Mouse (Mus musculus) limb, embryonic 10.5 days (tissue): Measurements from ENCODE around the gene Negr1. TPM values are rescaled to one million over a fixed set of nuclear protein-coding genes. Genes with fewer than 3 reads are reported as not detected.

Experiments used
- DNase-seq: peaks from one replicate; pipeline ENCODE4 v3.0.0-alpha.2; 2017; ENCODE audit warnings: low spot score
- H3K27ac ChIP-seq: fragments of 300-500 bp; sonication (generic); 2 replicates; pipeline ENCODE4 v1.5.1; 2016; ENCODE audit warnings: mild to moderate bottlenecking
- H3K27me3 ChIP-seq: fragments of 300-500 bp; sonication (generic); 2 replicates; pipeline ENCODE4 v1.6.1; 2016; ENCODE audit warnings: low read depth, mild to moderate bottlenecking; ENCODE audit not compliant: poor library complexity, severe bottlenecking
- H3K36me3 ChIP-seq: fragments of 300-500 bp; sonication (generic); 2 replicates; pipeline ENCODE4 v1.6.1; 2016; ENCODE audit warnings: mild to moderate bottlenecking, moderate library complexity
- H3K4me1 ChIP-seq: fragments of 300-500 bp; sonication (generic); 2 replicates; pipeline ENCODE4 v1.6.1; 2016
- H3K4me3 ChIP-seq: fragments of 300-500 bp; sonication (generic); 2 replicates; pipeline ENCODE4 v1.5.1; 2016; ENCODE audit warnings: mild to moderate bottlenecking, moderate library complexity
- H3K9me3 ChIP-seq: fragments of 300-500 bp; sonication (generic); replicated peaks from 2 replicates; pipeline ENCODE4 v1.6.1; 2016; ENCODE audit warnings: mild to moderate bottlenecking
- WGBS: fragments of 180-500 bp; shearing (Covaris S2); methylation state at CpG from one replicate; pipeline ENCODE4 v1.1.7; 2016; 5-methylcytosine and 5-hydroxymethylcytosine counted together
- polyA plus RNA-seq: library from polyadenylated mRNA; unstranded; fragments of >200 nt; fragmentation: Nextera tagmentation; extraction: Ambion mirVana; gene quantifications from 2 replicates; pipeline ENCODE4 v1.2.1, GENCODE M21; 2016

Gene Negr1
- polyA plus RNA-seq, 1 experiment from 2014 or later: 1.8 TPM

- no peak overlapping the region for H3K4me3 ChIP-seq
- H3K36me3 ChIP-seq: no peaks in the 10 kb centered on the region
- 93% methylated on average over 2 of the region's 2 CpGs for WGBS
- no peaks in the 10 kb centered on the region for H3K27me3 ChIP-seq
- no peaks in the 10 kb centered on the region for H3K9me3 ChIP-seq
- DNase-seq: no peak
- no peak overlapping the region for H3K27ac ChIP-seq
- no peaks in the 10 kb centered on the region for H3K4me1 ChIP-seq
Measured at GRCm38 (mm10) chr3:156591125-156591524, 29.5 kb downstream of the Negr1 start.

GRCm38 (mm10) chr3:156606846-156607245, 45.3 kb downstream of the Negr1 start:
- no peaks in the 10 kb centered on the region for H3K36me3 ChIP-seq
- H3K4me3 ChIP-seq: no peak overlapping the region
- no peaks in the 10 kb centered on the region for H3K4me1 ChIP-seq
- H3K27me3 ChIP-seq: no peaks in the 10 kb centered on the region
- 82% methylated on average over 3 of the region's 3 CpGs for WGBS
- DNase-seq: no peak
- no peak overlapping the region for H3K27ac ChIP-seq
- no peaks in the 10 kb centered on the region for H3K9me3 ChIP-seq

GRCm38 (mm10) chr3:156619921-156620320, 58.3 kb downstream of the Negr1 start:
- WGBS: 97% methylated on average over 2 of the region's 2 CpGs

GRCm38 (mm10) chr3:156628594-156628993, 67.0 kb downstream of the Negr1 start:
- H3K36me3 ChIP-seq: no peaks in the 10 kb centered on the region
- H3K9me3 ChIP-seq: no peaks in the 10 kb centered on the region
- no peak overlapping the region for H3K4me3 ChIP-seq
- WGBS: 81% methylated on average over 2 of the region's 2 CpGs
- peaks cover 12% of the 10 kb centered on the region for H3K4me1 ChIP-seq
- no peak for DNase-seq
- H3K27me3 ChIP-seq: no peaks in the 10 kb centered on the region
- no peak overlapping the region for H3K27ac ChIP-seq

More at GRCm38 (mm10) chr3:156619921-156620320, 58.3 kb downstream of the Negr1 start:
- H3K27ac ChIP-seq: no peak overlapping the region
- no peak overlapping the region for H3K4me3 ChIP-seq
- no peaks in the 10 kb centered on the region for H3K9me3 ChIP-seq
- H3K4me1 ChIP-seq: no peaks in the 10 kb centered on the region
- H3K27me3 ChIP-seq: no peaks in the 10 kb centered on the region
- DNase-seq: no peak
- H3K36me3 ChIP-seq: no peaks in the 10 kb centered on the region

GRCm38 (mm10) chr3:156632942-156633341, 71.3 kb downstream of the Negr1 start:
- no peak overlapping the region for H3K4me3 ChIP-seq
- H3K4me1 ChIP-seq: peaks cover 8% of the 10 kb centered on the region; the same call in 1 of the 2 replicates
- H3K9me3 ChIP-seq: no peaks in the 10 kb centered on the region
- H3K36me3 ChIP-seq: no peaks in the 10 kb centered on the region
- H3K27ac ChIP-seq: no peak overlapping the region
- DNase-seq: no peak
- 51% methylated on average over 3 of the region's 3 CpGs for WGBS
- no peaks in the 10 kb centered on the region for H3K27me3 ChIP-seq

GRCm38 (mm10) chr3:156639382-156639781, 77.8 kb downstream of the Negr1 start:
- Histone ChIP-seq H3K27ac (no peak overlapping the region), H3K4me1 (no peaks in the 10 kb centered on the region), H3K36me3 (no peaks in the 10 kb centered on the region), H3K4me3 (no peak overlapping the region), H3K9me3 (no peaks in the 10 kb centered on the region), H3K27me3 (no peaks in the 10 kb centered on the region)
- WGBS: 78% methylated on average over 3 of the region's 3 CpGs
- no peak for DNase-seq

GRCm38 (mm10) chr3:156643710-156644363, 82.2 kb downstream of the Negr1 start:
- Histone ChIP-seq H3K27me3 (no peaks in the 10 kb centered on the region), H3K9me3 (no peaks in the 10 kb centered on the region), H3K27ac (no peak overlapping the region), H3K4me1 (no peaks in the 10 kb centered on the region), H3K36me3 (no peaks in the 10 kb centered on the region), H3K4me3 (no peak overlapping the region)
- DNase-seq: no peak
- 86% methylated on average over 3 of the region's 3 CpGs for WGBS

- 89% methylated on average over 3 of the region's 3 CpGs for whole genome bisulfite sequencing
- Histone ChIP-seq H3K4me1 (no peaks in the 10 kb centered on the region), H3K36me3 (no peaks in the 10 kb centered on the region), H3K4me3 (no peak overlapping the region), H3K27ac (no peak overlapping the region), H3K27me3 (no peaks in the 10 kb centered on the region), H3K9me3 (no peaks in the 10 kb centered on the region)
- DNase-seq: no peak
Measured at GRCm38 (mm10) chr3:156648378-156648777, 86.8 kb downstream of the Negr1 start.

GRCm38 (mm10) chr3:156662553-156662952, 101.0 kb downstream of the Negr1 start:
- H3K4me3 ChIP-seq: no peak overlapping the region
- no peaks in the 10 kb centered on the region for H3K36me3 ChIP-seq
- H3K9me3 ChIP-seq: no peaks in the 10 kb centered on the region
- H3K27ac ChIP-seq: no peak overlapping the region
- no peaks in the 10 kb centered on the region for H3K4me1 ChIP-seq
- DNase-seq: no peak
- H3K27me3 ChIP-seq: no peaks in the 10 kb centered on the region
- 97% methylated on average over 2 of the region's 2 CpGs for WGBS

- Histone ChIP-seq H3K36me3 (no peaks in the 10 kb centered on the region), H3K4me1 (no peaks in the 10 kb centered on the region), H3K9me3 (no peaks in the 10 kb centered on the region), H3K27ac (no peak overlapping the region), H3K4me3 (no peak overlapping the region), H3K27me3 (no peaks in the 10 kb centered on the region)
- 84% methylated on average over 3 of the region's 3 CpGs for WGBS
- DNase-seq: no peak
Measured at GRCm38 (mm10) chr3:156672560-156672959, 111.0 kb downstream of the Negr1 start.

GRCm38 (mm10) chr3:156690059-156690605, 128.5 kb downstream of the Negr1 start:
- 90% methylated on average over 5 of the region's 5 CpGs for WGBS
- no peak overlapping the region for H3K27ac ChIP-seq
- no peaks in the 10 kb centered on the region for H3K27me3 ChIP-seq
- DNase-seq: no peak
- H3K4me3 ChIP-seq: no peak overlapping the region
- no peaks in the 10 kb centered on the region for H3K9me3 ChIP-seq
- no peaks in the 10 kb centered on the region for H3K4me1 ChIP-seq
- H3K36me3 ChIP-seq: no peaks in the 10 kb centered on the region

- no peaks in the 10 kb centered on the region for H3K36me3 ChIP-seq
- WGBS: 94% methylated on average over 1 of the region's 1 CpGs
- no peak overlapping the region for H3K4me3 ChIP-seq
- H3K9me3 ChIP-seq: no peaks in the 10 kb centered on the region
- no peaks in the 10 kb centered on the region for H3K4me1 ChIP-seq
- H3K27me3 ChIP-seq: no peaks in the 10 kb centered on the region
- H3K27ac ChIP-seq: no peak overlapping the region
- no peak for DNase-seq
Measured at GRCm38 (mm10) chr3:156698687-156699086, 137.1 kb downstream of the Negr1 start.

- Histone ChIP-seq H3K4me1 (no peaks in the 10 kb centered on the region), H3K27me3 (no peaks in the 10 kb centered on the region), H3K4me3 (no peak overlapping the region), H3K9me3 (no peaks in the 10 kb centered on the region), H3K27ac (no peak overlapping the region), H3K36me3 (no peaks in the 10 kb centered on the region)
- 73% methylated on average over 1 of the region's 1 CpGs for WGBS
- no peak for DNase-seq
Measured at GRCm38 (mm10) chr3:156703241-156703640, 141.6 kb downstream of the Negr1 start.

GRCm38 (mm10) chr3:156710240-156710639, 148.6 kb downstream of the Negr1 start:
- 0 out of 2 replicates have a peak, but pooled peaks cover 5% of the 10 kb centered on the region for H3K4me1 ChIP-seq
- no peak for DNase-seq
- no peaks in the 10 kb centered on the region for H3K36me3 ChIP-seq
- no peak overlapping the region for H3K27ac ChIP-seq
- WGBS: 62% methylated on average over 5 of the region's 5 CpGs
- H3K4me3 ChIP-seq: no peak overlapping the region
- H3K9me3 ChIP-seq: no peaks in the 10 kb centered on the region
- H3K27me3 ChIP-seq: no peaks in the 10 kb centered on the region
